Mouse (Mus musculus): ENCODE measurements at regions not wholly inside any gene's neighbourhood (a gene's known extent, or its start where the extent isn't known, plus 50 kb on each side); places are given as distances from the start of the nearest gene placed in this dataset.

DNA sequence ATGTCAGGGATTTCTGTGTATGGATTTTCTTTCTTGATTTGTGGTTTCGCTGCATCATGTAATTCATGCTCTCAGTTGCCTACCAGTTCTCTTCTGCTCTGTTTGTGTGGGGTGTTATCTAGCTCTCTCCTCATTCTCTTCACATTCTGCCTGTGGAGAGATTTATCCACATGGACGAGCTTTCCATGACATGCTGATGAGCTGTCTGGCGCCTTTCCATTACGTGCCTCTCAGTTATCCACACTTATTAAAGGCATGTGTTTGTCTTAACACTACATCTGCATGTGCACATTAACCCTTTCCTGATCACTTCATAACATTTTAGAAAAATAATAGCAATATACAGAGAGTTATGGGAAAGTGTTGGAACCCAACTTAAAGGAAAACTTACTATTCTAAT is 106.6 kb upstream of the Negr1 start:
- no peak for TF ChIP-seq POLR2A (IDR thresholded peaks at IDR 0.05; ENCODE audit: borderline replicate concordance, extremely low read depth, insufficient read depth, insufficient read length, poor library complexity, severe bottlenecking)
- no peak for TF ChIP-seq CTCF (IDR thresholded peaks at IDR 0.05; ENCODE audit: borderline replicate concordance, extremely low read depth, insufficient read depth, insufficient read length)
